Mouse (Mus musculus) right cerebral cortex, postnatal 25 days (tissue): Measurements from ENCODE around the gene Nckap5.

ENCODE experiments used
- DNase-seq: peaks from one replicate; pipeline ENCODE4 v3.0.0; 2022

Gene Nckap5

DNA sequence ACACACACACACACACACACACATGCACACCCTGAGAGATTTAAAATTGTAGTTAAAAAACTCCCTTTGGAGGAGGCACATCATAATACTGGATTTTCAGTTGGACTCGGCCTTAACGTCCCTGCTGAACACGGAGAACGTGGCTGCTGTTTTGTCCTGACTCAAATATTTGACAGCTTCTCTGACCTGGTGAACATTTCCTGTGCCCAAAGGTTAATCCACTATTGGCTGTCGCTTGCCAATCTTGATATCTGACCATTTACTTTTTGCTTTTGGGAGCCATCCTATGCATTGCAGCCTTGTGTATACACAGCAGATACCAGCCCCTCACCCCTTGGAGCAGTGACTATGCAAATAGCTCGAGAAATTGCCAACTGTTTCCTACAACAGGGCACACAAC, 862.9 kb downstream of the Nckap5 start:
- no peak for DNase-seq

- DNase-seq, result no peak
Measured at GRCm38 (mm10) chr1:125951026-125951425, 879.6 kb downstream of the Nckap5 start.

DNA sequence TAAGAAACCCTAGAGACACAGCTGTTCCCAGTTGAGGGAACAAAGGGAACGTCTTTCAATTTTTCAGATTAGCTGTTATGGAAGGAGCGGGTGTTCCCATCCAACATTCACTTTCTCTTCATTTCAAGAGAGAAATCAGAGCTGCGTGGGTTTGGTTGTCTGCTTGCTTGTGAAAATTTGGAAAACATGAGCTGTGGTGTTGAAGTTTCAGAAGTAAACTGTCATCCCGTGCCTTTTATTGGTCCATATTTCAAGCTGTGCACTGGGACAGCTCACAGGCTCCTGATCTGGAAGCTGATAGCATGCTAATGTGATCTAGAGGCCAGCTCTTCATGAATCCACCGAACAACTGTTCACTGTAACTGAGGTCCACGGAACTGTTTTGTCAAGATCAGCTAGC, 881.5 kb downstream of the Nckap5 start:
- no peak for DNase-seq

DNA sequence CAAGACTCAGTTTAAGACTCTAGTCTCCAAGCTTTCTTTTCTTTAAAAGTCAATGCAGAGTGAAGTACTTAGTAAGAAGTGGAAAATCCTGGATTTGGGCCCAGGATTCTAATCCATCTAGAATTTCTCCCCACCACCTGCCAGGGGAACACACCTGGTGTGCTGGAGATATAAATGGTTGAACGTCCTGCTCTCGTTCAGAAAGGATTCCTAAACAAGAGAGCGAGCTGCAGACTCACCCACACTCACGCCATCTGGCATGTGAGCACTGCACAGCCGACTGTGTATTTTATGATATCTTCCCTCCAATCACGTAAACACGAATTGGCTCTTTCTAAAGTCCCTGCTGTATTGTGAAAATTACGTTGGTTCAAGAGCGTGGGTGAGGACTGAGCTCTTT, 885.5 kb downstream of the Nckap5 start:
- peak; percentile 70 for DNase-seq

GRCm38 (mm10) chr1:125943305-125943704, 887.3 kb downstream of the Nckap5 start:
- no peak for DNase-seq

DNA sequence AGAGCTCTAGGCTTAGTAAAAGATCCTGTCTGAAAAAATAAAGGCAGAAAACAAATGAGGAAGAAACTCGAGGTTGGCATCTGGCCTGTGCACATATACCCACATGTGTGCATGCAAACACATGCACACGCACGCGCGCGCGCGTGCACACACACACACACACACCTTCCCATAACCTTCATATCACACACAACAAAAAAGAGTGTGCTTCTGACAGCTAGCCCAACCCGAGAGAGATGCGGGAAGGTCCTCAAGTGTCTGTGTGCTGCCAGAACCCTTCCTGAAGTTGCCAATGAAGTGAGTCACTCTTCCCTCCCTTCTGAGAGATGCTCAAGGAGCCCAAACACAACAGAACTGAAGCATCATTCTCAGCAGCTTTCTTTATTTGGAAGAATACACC, 905.1 kb downstream of the Nckap5 start:
- no peak for DNase-seq

GRCm38 (mm10) chr1:125923062-125923461, 907.5 kb downstream of the Nckap5 start:
- no peak for DNase-seq

DNA sequence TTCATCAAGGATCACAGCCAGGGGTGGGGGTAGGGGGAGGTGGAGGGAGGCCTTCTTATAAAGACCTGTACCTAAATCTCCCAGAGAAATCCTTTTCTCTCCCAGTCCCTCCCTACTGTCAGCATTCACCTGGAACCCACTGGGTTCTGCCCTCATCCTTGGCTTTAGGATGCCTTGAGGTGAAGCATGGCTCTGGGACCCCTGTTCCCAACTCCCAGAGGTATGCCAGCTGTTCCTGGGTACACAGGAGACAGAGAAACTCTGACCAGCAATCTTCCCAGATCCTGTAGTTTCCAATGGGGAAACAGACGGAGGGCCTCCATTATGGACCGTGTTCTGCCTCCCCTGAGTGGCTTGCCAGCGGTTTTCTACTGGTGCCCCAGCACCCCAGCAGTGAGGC, 909.9 kb downstream of the Nckap5 start:
- no peak for DNase-seq

DNA sequence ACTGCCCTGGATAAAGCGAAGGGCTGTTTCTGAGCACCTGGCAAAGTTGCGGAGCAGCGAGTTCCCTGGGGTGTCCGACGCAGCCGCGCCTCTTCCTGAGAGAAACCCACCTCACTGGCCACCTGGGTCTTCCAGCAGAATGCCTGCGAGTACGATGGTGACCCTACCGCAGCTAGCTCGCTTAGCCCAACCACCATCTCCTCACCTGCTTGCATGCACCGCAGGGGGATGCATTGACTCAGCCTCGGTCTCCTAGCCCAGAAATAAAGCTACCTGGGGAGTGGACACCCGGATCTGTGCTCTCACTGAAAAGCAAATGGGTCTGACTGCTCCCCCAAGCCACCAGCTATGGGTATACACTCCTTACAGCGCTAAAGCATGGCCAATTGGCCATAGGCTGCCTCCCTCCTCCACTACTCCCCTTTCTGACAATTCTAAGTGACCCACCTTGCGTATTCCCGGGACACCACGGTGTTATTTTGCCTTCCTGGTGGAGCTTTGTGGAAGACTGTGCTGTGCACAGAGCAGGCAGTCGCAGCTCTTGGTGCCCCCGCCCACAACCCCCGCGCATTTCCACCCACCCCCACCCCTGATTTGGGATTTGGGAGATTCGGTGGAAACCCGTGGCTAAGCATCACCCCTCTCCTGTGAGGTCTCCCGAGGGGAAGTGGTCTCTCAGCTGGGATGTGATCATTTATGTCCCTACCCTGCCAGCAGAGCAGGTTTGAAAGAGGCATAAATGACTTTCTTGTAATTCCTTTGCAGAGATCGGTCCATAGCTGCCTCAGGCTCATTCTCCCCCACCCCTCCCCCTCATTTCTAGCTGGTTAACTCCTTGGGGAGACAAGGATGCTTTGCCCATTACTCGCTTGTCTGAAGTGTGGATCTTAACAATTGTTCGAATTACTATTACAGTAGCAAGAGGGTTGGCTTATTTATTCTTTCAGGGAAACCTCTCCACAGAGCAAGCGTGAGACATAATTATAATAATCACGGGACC, 917.7 kb downstream of the Nckap5 start, which contains the start of gene Lypd1:
Lypd1 (minus strand) TSS at position 501 of the 1,000 bp plus-strand sequence.
- DNase-seq, result peak; percentile 22

GRCm38 (mm10) chr1:125911901-125912445, 918.6 kb downstream of the Nckap5 start:
- peak; percentile 72 for DNase-seq

DNA sequence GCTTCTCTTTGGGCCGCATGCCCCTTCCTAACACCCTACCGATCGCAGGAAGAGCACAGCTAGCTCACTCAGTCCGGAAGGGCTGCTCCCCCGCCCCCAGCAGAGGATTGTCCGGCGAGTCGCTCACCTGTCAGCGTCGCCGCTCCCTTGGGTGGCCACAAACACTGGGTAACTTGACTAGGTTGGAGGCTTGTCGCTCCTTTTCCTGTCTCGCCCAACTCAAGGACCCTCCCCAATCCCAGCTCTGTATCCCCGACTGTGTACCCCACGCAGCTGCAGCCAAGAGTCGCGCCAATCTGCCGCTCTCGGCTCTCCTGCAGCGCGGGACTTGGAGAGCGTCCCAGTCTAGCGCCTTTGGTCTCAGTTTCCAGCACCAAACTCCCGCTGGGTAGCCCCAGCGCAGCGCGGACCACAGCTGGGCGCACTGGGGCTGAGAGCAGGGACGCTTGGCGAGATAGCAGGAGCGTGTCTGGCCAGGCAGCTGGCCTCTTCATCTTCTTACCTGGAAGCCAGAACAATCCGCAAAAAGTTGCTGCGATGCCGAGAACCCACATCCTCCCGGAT, 919.2 kb downstream of the Nckap5 start:
- peak; percentile 52 for DNase-seq

DNA sequence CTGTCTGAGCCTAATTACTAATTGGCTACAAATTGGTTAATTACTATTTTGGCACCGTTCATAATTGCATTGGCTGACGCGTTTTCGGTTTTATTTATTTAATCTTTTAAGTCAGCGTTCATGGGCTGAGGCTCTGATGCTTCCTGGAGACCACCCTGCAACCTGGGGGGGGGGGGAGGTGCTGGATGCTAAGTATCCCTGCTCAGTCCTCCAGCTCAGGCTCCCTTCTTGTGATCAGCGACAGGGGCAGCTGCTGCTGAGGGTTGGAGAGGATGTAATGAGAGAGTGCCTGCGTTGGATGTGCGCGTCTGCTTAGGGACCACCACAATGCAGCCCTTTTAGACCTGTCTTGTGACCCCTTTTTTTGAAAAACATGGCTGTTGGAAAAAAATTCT, 919.7 kb downstream of the Nckap5 start:
- DNase-seq, result no peak

DNA sequence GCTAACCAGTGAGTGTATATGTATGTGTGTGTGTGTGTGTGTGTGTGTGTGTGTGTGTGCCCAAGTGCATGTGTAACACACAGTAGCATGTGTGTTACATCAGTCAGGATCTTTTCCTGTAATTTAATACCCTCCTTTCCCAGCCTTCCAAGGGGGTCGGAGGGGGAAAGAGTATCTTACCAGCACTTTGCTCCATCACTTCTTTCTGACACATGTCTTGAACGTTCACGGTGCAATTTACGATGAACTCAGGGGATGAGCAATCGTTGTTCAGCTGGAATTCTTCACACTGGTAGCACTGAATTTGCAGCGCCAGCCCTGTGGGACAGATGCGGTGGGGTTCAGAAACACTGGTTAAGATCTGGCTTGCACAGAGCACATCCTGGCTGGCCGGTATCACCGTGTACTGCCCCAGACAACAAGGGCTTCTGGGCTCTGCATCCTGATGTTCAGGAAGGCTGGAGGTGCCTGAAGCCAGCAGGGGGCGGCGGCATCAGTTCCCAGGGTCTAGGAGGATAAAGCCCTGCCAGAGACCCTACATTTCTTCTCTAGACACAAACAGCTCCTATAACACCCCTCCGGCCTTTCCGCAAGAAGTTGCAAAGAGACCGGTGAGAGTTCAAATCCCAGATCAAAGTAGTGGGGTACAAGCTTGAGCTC, 920.3 kb downstream of the Nckap5 start:
- peak; percentile 20 for DNase-seq

- no peak for DNase-seq
Measured at GRCm38 (mm10) chr1:125893158-125893557, 937.4 kb downstream of the Nckap5 start.

DNA sequence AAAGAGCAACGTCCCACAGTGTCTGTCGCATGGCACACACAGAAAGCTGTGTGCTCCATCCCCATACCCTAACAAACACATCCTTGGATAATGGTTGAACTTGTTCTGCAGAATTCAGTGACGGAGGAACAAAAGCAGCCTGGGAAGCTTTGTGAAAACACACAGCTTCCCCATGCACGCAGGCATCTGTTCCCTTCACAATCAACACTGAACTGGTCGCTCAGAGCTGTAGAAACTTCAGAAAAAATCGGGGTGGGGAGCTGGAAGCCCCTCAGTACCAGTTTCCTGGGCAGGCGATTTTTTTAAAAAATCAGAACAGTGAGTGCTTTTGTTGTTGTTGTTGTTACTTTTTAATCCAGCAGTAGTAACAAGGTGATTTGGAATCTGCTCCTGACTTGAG, 960.5 kb downstream of the Nckap5 start:
- no peak for DNase-seq
